Mouse (Mus musculus) hindbrain, embryonic 14.5 days (tissue): ENCODE measurements at regions not wholly inside any gene's neighbourhood (a gene's known extent, or its start where the extent isn't known, plus 50 kb on each side); places are given as distances from the start of the nearest gene placed in this dataset.

Source experiments
- ATAC-seq: fragments of 200-750 bp; cut with Nextera tagmentation; 2 replicates; pipeline ENCODE4 v1.8.0; 2017; ENCODE audit warnings: moderate number of reproducible peaks, mild to moderate bottlenecking, moderate TSS enrichment, moderate library complexity; ENCODE audit not compliant: low FRiP score
- DNase-seq: peaks from one replicate; pipeline ENCODE4 v3.0.0-alpha.2; 2015; ENCODE audit warnings: low spot score
- H3K27ac ChIP-seq: fragments of 300-500 bp; sonication (generic); 2 replicates; pipeline ENCODE4 v1.5.1; 2014; ENCODE audit warnings: mild to moderate bottlenecking, moderate library complexity
- H3K27me3 ChIP-seq: fragments of 300-500 bp; sonication (generic); 2 replicates; pipeline ENCODE4 v1.6.1; 2014; ENCODE audit warnings: mild to moderate bottlenecking, low read length, mixed read lengths; ENCODE audit not compliant: control insufficient read depth, insufficient read depth
- H3K36me3 ChIP-seq: fragments of 300-500 bp; sonication (generic); replicated peaks from 2 replicates; pipeline ENCODE4 v1.6.1; 2014; ENCODE audit not compliant: control insufficient read depth, insufficient read depth
- H3K4me1 ChIP-seq: fragments of 300-500 bp; sonication (generic); replicated peaks from 2 replicates; pipeline ENCODE4 v1.6.1; 2014; ENCODE audit warnings: antibody characterized with exemption, low read length, mixed read lengths; ENCODE audit not compliant: control insufficient read depth, insufficient read depth
- H3K4me2 ChIP-seq: fragments of 300-500 bp; sonication (generic); replicated peaks from 2 replicates; pipeline ENCODE4 v1.6.1; 2014; ENCODE audit warnings: mild to moderate bottlenecking, moderate library complexity
- H3K4me3 ChIP-seq: fragments of 300-500 bp; sonication (generic); replicated peaks from 2 replicates; pipeline ENCODE4 v1.5.1; 2014; ENCODE audit warnings: mild to moderate bottlenecking, low read length
- H3K9ac ChIP-seq: fragments of 300-500 bp; sonication (generic); 2 replicates; pipeline ENCODE4 v1.6.1; 2014
- H3K9me3 ChIP-seq: fragments of 300-500 bp; sonication (generic); 2 replicates; pipeline ENCODE4 v1.6.1; 2016; ENCODE audit warnings: low read length; ENCODE audit not compliant: control insufficient read depth
- WGBS: fragments of 180-500 bp; shearing (Covaris S2); extraction: QIAGEN DNeasy Blood & Tissue Kit; methylation state at CpG from one replicate; pipeline ENCODE4 v1.1.7; 2014; 5-methylcytosine and 5-hydroxymethylcytosine counted together

DNA sequence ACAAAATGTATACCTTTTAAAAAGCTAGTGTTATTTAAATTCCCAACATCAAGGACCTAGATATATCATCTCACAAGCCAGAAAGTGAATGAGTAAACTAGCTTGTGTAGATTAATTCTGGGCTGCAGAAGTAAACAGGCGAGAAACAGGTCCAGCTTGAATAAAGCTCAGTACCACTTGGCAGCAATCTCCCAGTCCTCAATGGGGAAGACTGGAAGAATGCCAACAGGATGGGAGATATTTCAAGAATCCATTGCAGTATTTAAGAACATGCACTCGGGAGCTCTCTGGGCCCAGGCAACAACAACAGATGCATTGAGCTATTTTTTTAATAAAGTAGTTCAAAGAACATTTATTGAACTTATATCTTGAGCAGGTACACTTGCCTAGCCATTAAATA, 152.5 kb upstream of the Gpr101 start:
- DNase-seq (peak; percentile 28), ATAC-seq (no peak)
- 55% methylated on average over 2 of the region's 2 CpGs for WGBS
- no peaks in the 10 kb centered on the region for H3K4me1 ChIP-seq
- H3K9ac ChIP-seq, result no peak overlapping the region
- no peak overlapping the region for H3K4me2 ChIP-seq
- no peaks in the 10 kb centered on the region for H3K36me3 ChIP-seq
- H3K27me3 ChIP-seq, result no peaks in the 10 kb centered on the region
- no peaks in the 10 kb centered on the region for H3K9me3 ChIP-seq
- no peak overlapping the region for H3K4me3 ChIP-seq
- H3K27ac ChIP-seq, result no peak overlapping the region

GRCm38 (mm10) chrX:57655483-57655882, 151.9 kb upstream of the Gpr101 start:
- Histone ChIP-seq H3K27ac (no peak overlapping the region), H3K27me3 (no peaks in the 10 kb centered on the region), H3K36me3 (no peaks in the 10 kb centered on the region), H3K4me1 (no peaks in the 10 kb centered on the region), H3K9ac (no peak overlapping the region), H3K9me3 (no peaks in the 10 kb centered on the region), H3K4me3 (no peak overlapping the region), H3K4me2 (no peak overlapping the region)
- ATAC-seq (no peak), DNase-seq (no peak)
- 34% methylated on average over 3 of the region's 3 CpGs for WGBS
